Mouse (Mus musculus): ENCODE results near the gene Lgals7.

DNA sequence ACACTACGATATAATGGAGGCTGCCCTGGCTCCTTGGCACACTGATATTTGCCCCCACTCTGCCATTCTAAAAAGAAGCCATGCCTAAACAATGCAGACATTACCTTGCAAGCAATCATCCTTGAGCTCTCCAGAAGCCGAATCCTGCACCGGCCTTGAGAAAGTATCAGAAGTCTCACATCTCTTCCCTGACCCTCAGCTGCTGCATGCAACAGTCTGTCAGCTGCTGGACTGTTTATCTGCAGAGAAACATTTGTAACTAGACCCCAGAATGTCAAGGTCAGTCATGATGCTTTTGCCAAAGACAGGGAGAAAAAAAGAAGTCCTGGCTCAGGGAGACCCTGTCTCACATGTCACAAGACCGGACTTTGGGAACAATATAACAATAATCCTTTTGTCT, 12.4 kb downstream of the Lgals7 start:
- TF ChIP-seq CTCF (IDR thresholded peaks at IDR 0.05; ENCODE audit: control insufficient read depth, insufficient read depth, low read length) (no peak), POLR2A (IDR thresholded peaks at IDR 0.05; ENCODE audit: borderline replicate concordance, control insufficient read depth, low read depth, low read length) (no peak)

All from bone marrow, adult 2 months (tissue).